Mouse (Mus musculus) CD8-positive naive resting alpha-beta T cell, adult 2 months (primary cell): ENCODE measurements around the gene Mmd2.

Experiments
- DNase-seq, 2 experiments: peaks; one replicate each; pipeline ENCODE4 v3.0.0; 2022; ENCODE audit warnings: low read depth in 2 of 2, low spot score in 2 of 2

Gene Mmd2

DNA sequence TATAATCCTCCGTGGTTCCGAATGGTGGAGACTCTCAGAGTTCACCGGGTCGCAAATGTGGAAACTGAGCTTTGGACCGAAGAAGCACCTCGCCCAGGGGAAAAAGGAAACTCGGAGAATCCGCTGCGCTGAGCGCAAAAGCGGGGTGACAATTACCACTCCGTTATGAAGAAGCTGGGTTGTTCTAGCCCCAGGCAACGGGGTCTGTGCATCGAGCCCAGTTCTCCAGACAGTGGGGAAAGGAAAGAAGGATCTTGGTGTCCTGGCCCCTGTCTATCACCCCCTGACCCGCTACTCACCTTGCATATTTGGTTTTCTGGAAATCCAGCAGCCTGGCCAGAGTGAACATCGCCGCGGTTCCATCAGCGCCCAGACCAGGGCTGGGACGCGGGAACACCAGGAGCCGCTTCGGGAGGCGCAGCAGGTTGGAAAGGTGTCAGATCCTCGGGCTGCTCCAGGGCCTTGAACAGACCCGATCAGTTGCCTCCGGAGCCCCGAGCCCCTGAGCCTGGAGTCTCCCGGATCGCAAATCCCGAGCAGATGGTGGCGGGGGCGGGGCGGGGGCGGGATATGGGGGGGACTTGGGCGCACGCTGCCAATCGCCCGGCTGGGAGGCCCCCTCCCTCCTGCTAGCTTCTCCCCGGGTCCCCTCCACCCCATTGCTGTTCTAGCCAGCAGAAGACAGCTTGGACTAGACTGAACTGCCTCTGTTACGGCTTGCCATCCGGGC, at the start of gene Mmd2:
TSS of gene Mmd2 (minus strand) at position 542 of the 730 bp plus-strand sequence.
- no peak for DNase-seq

DNA sequence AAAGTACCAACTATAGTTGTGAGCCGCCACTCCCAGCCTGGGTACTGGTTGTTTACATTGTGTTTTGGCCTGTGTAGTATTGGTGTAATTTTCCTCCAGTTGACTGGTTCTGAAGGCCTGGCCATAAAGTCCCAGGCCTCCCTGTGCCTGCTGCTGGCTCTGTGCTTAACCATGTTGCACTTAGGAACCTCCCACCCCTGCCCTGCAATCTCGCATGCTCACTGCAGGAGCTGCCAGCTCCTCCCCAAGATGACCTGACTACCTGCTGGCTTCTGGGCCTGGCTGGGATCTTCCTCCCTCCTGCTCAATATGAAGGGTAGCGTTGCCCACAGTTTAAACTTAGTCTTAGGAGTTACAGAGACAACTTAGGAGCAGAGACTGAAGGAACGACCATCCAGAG, 43.7 kb upstream of the Mmd2 start:
- DNase-seq = no peak

DNA sequence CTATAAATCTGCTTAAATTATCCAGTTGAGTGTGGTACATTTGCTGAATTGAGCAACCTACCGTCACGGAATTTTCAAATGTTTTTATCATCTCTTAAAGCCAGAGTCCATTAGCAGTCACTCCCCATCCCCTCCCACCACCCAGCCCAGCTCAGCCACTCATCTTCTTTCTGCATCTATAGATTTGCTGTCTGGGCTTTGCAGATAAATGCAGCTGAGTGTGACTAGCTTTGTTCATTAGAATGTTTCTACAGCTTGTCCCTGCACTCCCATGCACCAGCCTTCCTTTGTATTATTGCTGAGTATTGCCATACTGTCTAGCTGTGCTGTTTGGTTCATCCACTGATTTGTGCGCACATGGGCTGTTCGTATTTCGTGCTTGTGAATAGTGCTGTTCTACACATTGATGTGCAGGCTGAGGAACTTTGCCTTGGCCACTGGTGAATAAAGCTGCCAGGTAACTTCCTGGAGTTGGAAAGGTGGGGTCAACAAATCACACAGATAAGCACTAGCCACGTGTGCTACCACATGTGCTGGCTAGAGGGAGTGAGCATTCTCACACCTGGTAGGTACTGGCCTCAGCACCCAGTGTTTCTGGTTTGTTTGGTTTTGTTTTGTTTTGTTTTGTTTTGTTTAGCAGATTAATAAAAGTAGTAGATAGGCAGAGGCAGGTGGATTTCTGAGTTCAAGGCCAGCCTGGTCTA, 42.3 kb upstream of the Mmd2 start:
- DNase-seq = no peak

DNA sequence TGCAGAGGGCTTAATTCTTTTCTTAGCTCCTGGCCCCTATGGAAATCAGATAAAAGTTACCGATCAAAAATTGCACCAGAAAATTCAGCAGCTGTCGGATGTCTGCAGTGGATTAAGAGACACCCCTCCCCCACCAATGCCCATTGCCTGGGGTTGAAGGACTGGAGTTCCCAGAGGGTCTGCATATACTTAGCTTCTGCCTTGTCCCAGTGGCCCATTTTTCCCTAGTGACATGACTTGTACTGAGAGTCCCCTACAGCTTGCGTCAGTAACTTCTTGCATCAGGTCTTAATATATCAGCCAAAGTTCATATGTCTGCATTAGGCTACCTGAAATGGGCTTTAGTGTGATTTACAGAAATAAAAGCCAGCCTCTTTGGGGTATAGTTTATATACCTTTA, 41.8 kb upstream of the Mmd2 start:
- DNase-seq = no peak

DNA sequence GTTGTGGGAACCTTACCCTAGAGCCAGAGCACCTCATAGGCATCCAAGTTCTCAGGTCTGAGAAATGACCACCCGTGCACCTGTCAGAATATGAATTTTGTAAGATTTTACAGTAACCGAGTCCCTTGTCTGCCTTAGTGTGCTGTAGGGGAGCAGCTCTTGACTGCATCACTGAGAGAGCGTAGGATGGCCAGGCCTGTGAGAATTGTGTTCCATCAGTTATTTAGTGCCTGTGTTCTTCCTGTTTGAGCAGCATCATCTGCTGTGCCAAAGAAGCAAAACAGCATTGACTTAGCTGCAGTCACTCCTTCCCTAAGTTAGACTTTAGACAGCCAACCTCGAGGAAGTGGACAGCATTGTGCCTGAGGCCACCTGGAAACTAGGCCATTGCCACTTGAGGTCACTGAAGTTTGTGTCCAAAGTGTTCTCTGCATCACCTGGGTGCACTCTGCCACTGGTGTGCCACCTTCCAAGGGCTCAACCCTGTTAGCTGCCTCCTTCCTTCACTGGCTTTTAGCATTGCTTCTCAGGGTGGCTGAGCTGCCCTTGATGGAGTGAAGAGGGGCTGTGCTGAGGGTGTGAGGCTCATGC, 41.0 kb upstream of the Mmd2 start:
- no peak for DNase-seq

DNA sequence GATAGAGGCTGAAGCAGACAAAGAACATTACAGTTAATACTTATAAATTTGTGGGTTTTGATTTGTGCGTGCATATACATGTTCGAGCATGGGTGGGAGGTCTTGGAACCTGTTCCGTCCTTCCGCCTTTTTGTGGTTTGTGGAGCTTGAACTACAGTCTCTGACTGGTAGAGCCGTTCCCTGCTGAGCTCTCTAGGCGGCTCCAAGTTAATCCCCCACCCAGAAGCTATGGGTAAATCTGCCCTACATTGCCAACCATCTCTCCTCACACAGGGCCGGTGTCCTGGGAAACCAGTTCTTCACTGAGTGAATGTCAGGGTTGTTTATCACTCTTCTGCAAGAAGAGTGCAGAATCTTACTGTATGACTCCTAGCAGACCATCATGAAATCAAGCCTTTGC, 39.6 kb upstream of the Mmd2 start:
- no peak for DNase-seq

DNA sequence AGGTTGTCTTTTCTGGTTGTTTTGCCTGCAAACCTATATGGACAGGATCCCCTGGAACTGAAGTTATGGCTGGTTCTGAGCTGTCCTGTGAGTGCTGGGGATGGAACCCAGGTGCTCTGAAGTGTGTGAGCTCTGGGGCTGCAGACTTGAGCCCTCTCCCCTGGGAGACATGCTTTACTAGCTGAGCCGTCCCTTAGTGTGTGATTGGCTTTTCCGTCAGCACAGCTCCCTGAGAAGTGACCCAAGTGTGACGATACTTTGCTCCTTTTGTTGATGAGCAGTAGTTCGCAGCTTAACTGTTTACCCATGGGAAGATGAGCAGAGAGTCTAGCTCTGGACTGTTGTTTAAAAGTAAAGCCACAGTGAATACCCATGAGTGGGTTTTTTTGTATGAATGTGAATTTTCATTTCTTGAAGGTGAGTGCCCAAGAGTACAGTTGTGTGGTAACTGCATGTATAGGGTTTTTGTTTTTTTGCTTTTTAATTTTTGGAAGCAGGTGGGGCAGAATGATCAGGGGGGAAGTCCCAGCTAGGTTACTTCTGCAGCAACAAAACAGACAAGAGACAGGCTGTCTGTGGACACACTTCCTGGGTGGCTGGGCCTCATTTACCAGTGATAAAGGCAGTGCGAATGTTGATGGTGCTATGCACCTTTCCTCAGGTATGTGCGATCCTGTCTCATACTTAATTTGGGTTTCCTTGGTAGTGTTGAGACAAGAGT, 32.9 kb upstream of the Mmd2 start:
- no peak for DNase-seq

DNA sequence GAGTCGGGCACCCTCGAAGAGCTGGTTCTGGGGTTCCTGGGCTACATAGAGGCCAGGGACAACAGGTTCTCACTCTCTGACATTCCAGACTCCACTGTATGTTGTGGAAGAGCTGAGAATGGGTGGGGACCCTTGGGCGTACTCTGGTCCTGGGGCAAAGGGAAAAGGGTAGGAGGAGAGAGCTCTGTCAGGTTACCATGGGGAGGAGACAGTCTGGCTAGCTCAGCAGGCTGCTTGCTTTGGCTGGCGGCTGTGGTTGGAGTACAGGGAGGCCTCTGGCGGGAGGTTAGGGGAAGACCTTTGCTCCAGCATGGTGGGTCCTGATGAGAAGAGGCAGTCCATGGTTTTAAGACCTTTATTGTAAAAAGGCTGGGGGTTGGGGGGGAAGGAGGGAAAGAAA, 31.5 kb upstream of the Mmd2 start:
- DNase-seq = no peak

DNA sequence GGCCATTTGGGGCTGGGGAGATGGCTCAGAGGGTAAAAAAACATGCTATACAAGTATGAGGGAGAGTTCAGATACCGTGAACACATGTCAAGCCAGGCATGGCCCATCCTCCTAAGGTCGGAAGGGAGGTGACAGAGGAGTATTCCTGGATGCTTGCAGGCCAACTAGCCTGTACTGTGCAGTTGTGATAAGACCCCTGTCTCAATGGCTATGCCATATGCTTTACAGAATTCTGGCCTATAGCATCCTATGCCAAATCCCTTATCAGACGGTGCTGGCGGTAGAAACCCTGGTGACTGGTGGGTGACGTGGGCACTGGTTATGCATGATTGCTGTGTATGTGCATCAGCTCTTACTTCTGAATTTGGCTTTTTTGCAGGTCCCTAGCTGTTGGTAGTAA, 29.2 kb upstream of the Mmd2 start:
- DNase-seq = no peak

DNA sequence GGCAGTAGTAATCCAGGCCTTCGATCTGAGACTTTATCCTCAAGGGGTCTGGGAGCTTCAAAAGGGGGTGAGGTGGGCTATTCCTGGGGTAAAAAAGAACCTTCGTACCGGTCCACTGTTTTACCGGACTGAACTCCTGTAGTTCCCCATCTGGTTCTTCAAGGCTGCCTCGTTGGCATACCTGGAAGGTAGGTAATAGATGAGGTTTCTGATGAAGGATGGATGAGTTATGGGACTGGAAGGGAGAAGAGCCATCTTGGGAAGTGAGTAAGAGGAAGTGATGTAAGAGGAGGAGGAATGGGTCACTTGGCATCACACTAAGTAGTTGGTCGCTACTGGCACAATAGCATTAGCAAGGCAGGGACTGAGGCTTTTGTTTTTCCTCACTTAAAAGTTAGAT, 21.6 kb upstream of the Mmd2 start:
- DNase-seq = peak in 1 of 2 experiments; percentile 12

DNA sequence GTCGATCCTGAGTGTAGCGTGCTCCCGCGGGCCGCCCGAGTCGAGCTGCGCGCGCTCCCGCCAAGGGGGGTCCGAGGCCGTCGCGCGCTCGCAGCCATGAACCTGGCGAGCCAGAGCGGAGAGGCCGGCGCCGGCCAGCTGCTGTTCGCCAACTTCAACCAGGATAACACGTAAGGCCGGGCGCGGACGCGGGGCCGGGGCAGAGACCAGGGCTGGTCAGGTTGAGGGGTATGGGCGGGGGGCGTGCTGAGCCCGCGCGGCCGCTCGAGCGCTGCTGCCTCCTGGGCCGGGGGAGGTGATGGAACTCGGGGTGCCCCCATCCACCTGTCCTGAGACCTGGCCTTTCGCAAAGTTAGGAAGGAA, 21.0 kb upstream of the Mmd2 start:
- peak in 1 of 2 experiments; percentile 7 for DNase-seq

DNA sequence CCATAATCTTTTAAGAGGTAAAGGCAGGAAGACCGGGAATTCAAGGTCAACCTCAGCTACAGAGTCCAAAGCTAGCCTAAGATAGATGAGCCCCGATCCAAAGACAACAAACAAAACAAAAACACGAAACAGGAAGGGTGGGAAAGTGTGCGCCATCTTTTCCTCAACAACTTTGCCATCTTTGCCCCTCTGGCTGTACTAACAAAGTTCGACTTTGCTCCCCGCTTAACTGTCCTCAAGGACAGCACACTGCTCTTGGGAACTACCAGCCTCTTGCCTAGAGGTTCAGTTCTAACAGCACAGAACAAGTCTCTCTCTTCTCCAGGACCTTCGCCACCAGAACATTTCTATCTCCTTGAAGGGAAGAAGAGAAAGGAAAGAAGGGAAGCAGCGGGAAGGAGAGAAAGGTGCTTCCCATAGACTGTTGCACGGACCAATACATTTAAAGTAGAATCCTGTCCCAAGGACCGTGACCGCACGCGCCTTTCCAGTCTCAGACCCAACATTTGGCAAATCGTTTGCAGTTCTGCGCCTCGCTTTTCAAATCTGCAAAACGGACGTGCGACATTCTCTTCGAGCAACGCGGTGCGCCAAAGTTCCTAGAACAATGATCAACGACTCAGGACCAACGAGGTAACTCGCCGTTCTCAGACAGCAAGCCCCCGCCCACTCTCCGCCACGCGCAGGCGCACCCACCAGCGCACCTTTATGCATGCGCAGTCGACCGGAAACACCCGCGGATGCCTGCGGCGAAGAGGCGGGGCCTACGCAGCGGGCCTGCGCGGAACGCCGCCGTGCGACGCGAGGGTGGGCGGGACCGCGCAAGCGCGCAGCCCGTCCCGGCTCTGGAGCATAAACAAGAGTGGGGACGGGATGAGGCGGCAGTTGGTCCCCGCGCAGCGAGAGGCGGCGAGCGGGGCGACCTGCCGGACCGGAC, 20.4 kb upstream of the Mmd2 start:
- DNase-seq = peak; percentile 98

DNA sequence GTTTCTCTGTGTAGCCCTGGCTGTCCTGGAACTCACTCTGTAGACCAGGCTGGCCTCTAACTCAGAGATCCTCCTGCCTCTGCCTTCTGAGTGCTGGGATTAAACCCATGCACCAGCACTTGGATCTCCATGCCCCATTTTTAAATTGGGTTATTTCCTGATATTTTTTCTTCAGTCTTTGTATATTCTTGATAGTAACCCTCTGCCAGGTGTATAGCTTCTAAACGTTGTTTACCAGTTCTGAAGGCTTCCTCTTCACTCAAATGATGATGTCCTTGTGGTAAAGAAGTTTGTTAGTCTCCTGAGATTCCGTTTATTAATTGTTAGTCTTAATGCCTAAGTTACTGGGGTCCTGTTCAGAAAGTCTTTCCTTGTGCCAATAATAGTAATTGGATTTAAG, 18.8 kb upstream of the Mmd2 start, which contains the start of gene Wipi2:
TSS of gene Wipi2 (plus strand) at position 301 of the 400 bp plus-strand sequence.
- no peak for DNase-seq

DNA sequence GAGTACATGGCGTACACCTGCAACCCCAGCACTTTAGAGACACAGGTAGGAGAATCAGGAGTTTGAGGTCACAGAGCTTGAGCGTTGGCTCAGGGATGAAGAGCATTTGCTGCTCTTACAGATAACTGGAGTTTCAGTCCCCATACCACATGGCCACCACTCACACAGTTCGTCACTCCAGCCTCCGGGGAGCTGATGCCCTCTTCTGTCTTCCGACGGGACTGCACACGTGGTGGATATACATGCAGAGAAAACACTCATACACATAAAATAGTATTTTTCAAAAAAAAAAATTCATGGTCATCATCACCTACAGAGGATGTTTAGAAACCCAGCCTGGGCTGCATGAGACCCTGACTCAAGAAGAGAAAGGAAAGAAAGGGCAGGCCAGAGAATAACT, 14.5 kb upstream of the Mmd2 start:
- DNase-seq = no peak

DNA sequence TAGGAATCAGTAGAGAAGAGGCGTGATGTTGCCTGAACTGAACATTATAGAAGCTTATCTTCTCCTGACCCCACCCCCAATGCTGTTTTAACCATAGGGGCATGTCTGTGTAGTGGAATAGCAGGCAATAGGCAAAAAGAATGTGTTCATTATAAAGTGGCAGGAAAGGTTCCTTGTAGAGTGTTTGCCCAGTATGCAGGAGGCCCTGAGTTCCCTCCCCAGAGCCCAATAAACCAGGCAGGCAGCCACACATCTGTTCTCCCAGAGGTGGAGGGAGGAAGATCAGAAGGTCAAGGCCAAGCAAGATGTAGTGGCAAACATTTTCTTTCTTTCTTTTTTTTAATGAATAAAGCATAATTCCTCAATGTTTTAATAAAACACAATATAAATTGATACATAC, 13.5 kb upstream of the Mmd2 start:
- no peak for DNase-seq

DNA sequence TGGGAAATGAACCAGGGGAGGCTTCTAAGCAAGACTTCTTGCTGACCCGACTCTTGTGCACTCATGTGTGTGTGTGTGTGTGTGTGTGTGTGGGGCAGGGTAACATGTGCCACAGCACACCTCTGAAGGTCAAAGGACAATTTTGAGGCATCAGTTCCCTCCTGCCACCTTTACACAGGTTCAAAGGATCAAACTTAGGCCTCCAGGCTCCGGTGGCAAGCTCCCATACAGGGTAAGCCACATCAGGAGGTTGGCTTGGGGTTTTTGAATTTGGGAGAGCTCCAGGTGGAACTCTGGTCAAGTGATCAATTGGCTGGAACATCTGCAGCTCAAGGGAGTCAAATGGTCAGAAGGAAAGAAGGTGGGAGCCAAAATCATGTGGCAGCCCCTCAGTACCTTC, 12.8 kb upstream of the Mmd2 start:
- no peak for DNase-seq

DNA sequence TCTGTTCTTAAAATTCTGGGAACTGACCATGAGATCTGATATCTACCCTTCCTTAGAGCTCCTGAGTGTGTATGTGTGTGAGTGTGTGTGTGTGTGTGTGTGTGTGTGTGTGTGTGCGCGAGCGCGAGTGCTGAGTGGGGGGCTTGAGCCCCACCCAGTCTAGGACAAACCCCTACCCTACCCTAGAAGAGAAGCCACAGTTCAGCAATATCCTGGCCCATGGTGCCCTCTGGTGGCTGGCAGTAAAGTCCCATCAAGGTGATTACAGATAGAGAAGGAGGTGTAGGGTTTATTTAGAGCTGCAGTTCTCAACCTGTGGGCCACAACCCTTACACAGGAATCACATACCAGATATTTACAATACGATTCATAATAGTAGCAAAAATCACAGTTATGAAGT, 11.3 kb upstream of the Mmd2 start:
- peak in 1 of 2 experiments; percentile 17 for DNase-seq

DNA sequence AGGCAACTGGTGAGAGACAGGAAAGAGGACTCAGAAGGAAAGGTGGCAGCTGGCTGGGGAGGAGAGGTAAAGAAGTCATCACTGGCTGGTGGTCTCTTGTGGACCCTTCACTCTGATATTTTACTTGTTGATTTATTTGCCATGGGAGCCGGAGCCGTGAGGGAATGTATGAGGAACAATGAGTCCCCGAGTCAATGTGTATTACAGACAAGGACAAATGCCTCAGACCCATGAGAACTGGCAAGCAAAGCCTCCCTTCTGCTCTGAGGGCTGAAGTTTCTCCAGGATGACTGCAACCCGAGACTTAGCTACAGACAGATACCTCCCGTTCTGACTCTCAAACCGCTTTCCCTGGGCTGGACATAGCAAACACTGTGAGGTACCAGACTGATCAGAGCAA, 7.7 kb upstream of the Mmd2 start:
- DNase-seq = no peak

DNA sequence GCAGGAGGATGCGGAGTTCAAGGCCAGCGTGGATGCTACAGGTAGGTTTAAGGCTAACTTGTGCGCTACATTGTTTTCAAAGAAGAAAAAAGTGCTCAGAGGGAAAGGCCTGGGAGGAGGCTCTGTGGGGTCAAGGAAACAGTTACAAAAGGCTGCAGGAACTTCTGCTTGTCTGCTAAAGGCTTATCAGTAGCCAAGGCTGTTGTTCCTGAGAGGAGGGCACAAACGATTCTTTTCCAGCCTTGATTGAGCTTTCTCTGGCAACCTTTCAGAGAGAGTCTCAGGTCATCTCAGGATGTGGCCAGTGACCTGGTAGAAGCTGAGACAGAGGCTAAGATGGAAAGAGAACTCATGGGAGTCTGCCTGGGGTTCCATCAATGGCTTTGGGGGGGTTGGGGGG, 7.0 kb upstream of the Mmd2 start:
- no peak for DNase-seq

DNA sequence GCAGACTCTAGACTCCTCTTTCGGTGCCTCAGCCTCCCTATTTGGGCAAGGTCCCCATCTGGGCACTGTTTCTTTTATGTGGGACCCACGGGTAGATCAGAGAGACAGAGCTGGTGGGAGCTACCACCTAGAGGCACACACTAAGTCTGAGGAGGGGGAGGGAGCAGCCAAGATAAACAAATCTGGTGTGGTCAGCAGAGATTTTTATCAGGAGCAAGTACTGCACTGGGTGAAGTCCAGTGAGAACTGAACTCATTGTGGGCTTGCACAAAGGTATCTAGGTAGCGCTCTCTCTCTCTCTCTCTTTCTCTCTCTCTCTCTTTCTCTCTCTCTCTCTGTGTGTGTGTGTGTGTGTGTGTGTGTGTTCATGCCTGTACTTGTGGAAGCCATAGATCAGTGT, 5.9 kb upstream of the Mmd2 start:
- no peak for DNase-seq

DNA sequence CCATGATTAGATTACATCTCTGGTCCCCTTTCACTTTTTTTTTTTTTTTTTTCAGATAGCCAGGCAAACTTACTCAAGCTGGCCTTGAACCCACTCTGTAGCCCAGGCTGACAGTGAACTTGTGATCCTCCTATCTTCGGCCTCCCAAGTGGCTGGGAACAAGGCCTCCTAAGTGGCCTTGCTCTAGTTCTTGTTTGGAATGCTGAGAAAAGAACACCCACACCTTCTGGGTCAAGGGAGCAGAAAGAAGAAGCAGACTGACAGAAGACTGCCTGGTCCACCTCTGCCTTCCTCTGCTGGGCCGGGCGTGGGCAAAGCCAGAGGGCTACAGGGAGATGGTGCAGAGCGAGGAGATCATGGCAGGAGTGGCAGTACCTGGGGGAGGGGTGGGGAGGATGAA, 1.8 kb upstream of the Mmd2 start:
- DNase-seq = no peak
